Mouse (Mus musculus) neural tube, embryonic 15.5 days (tissue): ENCODE results near the gene Rreb1. TPM values are rescaled to one million over a fixed set of nuclear protein-coding genes. Genes with fewer than 3 reads are reported as not detected.
A peak's percentile ranks its signal among the peaks of the same experiment; 100 is the strongest.

Source experiments
- ATAC-seq: fragments of 200-750 bp; cut with Nextera tagmentation; 2 replicates; pipeline ENCODE4 v1.8.0; 2017; ENCODE audit warnings: mild to moderate bottlenecking, moderate TSS enrichment, moderate library complexity; ENCODE audit not compliant: low FRiP score
- H3K27ac ChIP-seq: fragments of 300-500 bp; sonication (generic); replicated peaks from 2 replicates; pipeline ENCODE4 v1.5.1; 2015; ENCODE audit warnings: mild to moderate bottlenecking, inconsistent platforms
- H3K27me3 ChIP-seq: fragments of 300-500 bp; sonication (generic); replicated peaks from 2 replicates; pipeline ENCODE4 v1.6.1; 2015; ENCODE audit warnings: inconsistent platforms
- H3K36me3 ChIP-seq: fragments of 300-500 bp; sonication (generic); 2 replicates; pipeline ENCODE4 v1.6.1; 2015; ENCODE audit warnings: inconsistent platforms
- H3K4me1 ChIP-seq: fragments of 300-500 bp; sonication (generic); 2 replicates; pipeline ENCODE4 v1.6.1; 2015; ENCODE audit warnings: inconsistent platforms
- H3K4me2 ChIP-seq: fragments of 300-500 bp; sonication (generic); 2 replicates; pipeline ENCODE4 v1.6.1; 2015; ENCODE audit warnings: inconsistent platforms, mild to moderate bottlenecking, moderate library complexity
- H3K4me3 ChIP-seq: fragments of 300-500 bp; sonication (generic); replicated peaks from 2 replicates; pipeline ENCODE4 v1.5.1; 2015; ENCODE audit warnings: mild to moderate bottlenecking, inconsistent platforms
- H3K9ac ChIP-seq: fragments of 300-500 bp; sonication (generic); replicated peaks from 2 replicates; pipeline ENCODE4 v1.6.1; 2015; ENCODE audit warnings: mild to moderate bottlenecking, inconsistent platforms
- H3K9me3 ChIP-seq: fragments of 300-500 bp; sonication (generic); replicated peaks from 2 replicates; pipeline ENCODE4 v1.6.1; 2016; ENCODE audit warnings: inconsistent platforms
- WGBS: fragments of 180-500 bp; shearing (Covaris S2); methylation state at CpG from one replicate; pipeline ENCODE4 v1.1.7; 2015; ENCODE audit warnings: mixed read lengths; 5-methylcytosine and 5-hydroxymethylcytosine counted together
- polyA plus RNA-seq: library from polyadenylated mRNA; unstranded; fragments of >200 nt; fragmentation: Nextera tagmentation; extraction: Ambion mirVana; gene quantifications from 2 replicates; pipeline ENCODE4 v1.2.1, GENCODE M21; 2015

The Rreb1 gene
- polyA plus RNA-seq, 1 experiment from 2014 or later = 3.0 TPM

- WGBS = 70% methylated on average over 17 of the region's 17 CpGs
- no peak overlapping the region for H3K27ac ChIP-seq
- H3K4me3 ChIP-seq = no peak overlapping the region
- ATAC-seq = no peak
- no peaks in the 10 kb centered on the region for H3K4me1 ChIP-seq
- no peak overlapping the region for H3K9ac ChIP-seq
- no peak overlapping the region for H3K4me2 ChIP-seq
- H3K27me3 ChIP-seq = no peaks in the 10 kb centered on the region
- H3K36me3 ChIP-seq = no peaks in the 10 kb centered on the region
- H3K9me3 ChIP-seq = no peaks in the 10 kb centered on the region
Observed at GRCm38 (mm10) chr13:37941950-37942886, 164.0 kb downstream of the Rreb1 start.

GRCm38 (mm10) chr13:37942887-37943331 lies 164.7 kb downstream of the Rreb1 start:
- Histone ChIP-seq H3K4me2 (no peak overlapping the region), H3K36me3 (no peaks in the 10 kb centered on the region), H3K27ac (no peak overlapping the region), H3K4me3 (no peak overlapping the region), H3K9ac (no peak overlapping the region), H3K9me3 (no peaks in the 10 kb centered on the region), H3K27me3 (no peaks in the 10 kb centered on the region), H3K4me1 (no peaks in the 10 kb centered on the region)
- 66% methylated on average over 4 of the region's 4 CpGs for WGBS
- no peak for ATAC-seq

DNA sequence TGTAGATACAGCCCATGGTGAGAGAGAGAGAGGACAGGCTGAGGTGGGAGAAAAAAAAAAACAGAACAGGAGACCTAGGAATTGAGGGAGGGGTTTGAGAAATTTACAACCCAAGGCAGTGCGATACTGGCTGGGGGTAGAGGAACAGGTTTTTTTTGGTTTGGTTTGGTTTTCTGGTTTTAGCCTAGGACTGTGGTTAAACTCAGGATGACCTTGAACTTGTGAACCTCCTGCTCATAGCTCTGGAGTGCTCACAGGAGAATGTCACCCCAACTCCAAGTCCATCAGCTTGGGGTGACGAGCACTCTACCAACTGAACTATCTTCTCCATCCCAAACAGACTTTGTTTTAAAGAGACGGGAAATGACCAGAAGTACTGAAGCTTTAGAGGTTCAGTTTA lies 165.3 kb downstream of the Rreb1 start:
- H3K4me2 ChIP-seq = no peak overlapping the region
- no peak overlapping the region for H3K4me3 ChIP-seq
- no peak for ATAC-seq
- no peaks in the 10 kb centered on the region for H3K27me3 ChIP-seq
- H3K36me3 ChIP-seq = no peaks in the 10 kb centered on the region
- H3K4me1 ChIP-seq = no peaks in the 10 kb centered on the region
- no peaks in the 10 kb centered on the region for H3K9me3 ChIP-seq
- H3K27ac ChIP-seq = no peak overlapping the region
- no peak overlapping the region for H3K9ac ChIP-seq
- 91% methylated on average over 3 of the region's 3 CpGs for WGBS

- Histone ChIP-seq H3K4me2 (no peak overlapping the region), H3K9ac (no peak overlapping the region), H3K4me3 (no peak overlapping the region), H3K9me3 (no peaks in the 10 kb centered on the region), H3K36me3 (no peaks in the 10 kb centered on the region), H3K27ac (no peak overlapping the region), H3K27me3 (no peaks in the 10 kb centered on the region), H3K4me1 (no peaks in the 10 kb centered on the region)
- no peak for ATAC-seq
- WGBS = 65% methylated on average over 1 of the region's 1 CpGs
Observed at GRCm38 (mm10) chr13:37944306-37944705, 166.1 kb downstream of the Rreb1 start.

DNA sequence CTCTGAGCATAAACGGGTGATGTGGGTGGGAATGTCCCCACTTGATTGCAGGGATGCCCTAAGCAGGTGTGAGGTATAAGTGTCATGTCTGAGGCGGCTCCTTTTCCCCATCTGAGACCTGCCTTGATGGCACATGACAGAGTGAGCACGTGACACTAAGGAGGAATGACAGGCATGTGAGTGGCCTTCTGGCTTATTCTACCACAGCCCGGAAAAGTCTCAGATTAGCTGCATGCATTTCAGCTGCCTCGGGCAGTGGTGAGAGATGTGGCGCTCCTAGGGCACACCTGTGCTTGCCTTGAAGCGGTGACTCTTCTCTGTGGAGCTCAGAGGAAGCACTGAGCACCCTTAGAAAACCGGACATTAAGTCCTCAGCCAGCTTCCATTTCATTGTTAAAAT lies 167.2 kb downstream of the Rreb1 start:
- Histone ChIP-seq H3K4me1 (no peaks in the 10 kb centered on the region), H3K27me3 (no peaks in the 10 kb centered on the region), H3K4me2 (no peak overlapping the region), H3K27ac (no peak overlapping the region), H3K4me3 (no peak overlapping the region), H3K9me3 (no peaks in the 10 kb centered on the region), H3K9ac (no peak overlapping the region), H3K36me3 (no peaks in the 10 kb centered on the region)
- no peak for ATAC-seq
- 89% methylated on average over 8 of the region's 8 CpGs for WGBS

- H3K4me3 ChIP-seq = no peak overlapping the region
- no peaks in the 10 kb centered on the region for H3K36me3 ChIP-seq
- no peaks in the 10 kb centered on the region for H3K9me3 ChIP-seq
- H3K4me2 ChIP-seq = no peak overlapping the region
- whole genome bisulfite sequencing = 28% methylated on average over 6 of the region's 6 CpGs
- H3K9ac ChIP-seq = no peak overlapping the region
- no peaks in the 10 kb centered on the region for H3K27me3 ChIP-seq
- H3K4me1 ChIP-seq = no peaks in the 10 kb centered on the region
- 0 out of 2 replicates have a peak, but pooled peaks have one; percentile 36 for ATAC-seq
- H3K27ac ChIP-seq = no peak overlapping the region
Observed at GRCm38 (mm10) chr13:37946734-37947133, 168.5 kb downstream of the Rreb1 start.

DNA sequence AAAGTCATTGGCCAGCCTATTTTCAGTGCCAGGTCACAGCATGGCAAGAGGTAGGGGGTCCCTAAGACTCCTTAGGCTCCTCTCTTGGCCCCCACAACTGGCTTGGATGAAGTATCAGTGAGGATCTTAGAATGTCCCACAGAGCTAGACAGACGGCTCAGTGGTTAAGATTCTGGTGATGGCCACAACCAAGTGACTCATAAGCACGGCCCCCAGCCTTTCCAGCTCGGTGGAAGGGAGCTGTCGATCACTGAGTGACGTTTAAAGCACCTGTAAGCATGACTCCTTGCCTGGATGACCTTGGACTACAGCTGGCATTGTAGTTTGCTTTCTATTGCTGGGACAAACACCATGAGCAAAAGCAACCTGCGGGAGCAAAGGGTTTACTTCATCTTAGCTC lies 174.8 kb downstream of the Rreb1 start:
- Histone ChIP-seq H3K4me3 (no peak overlapping the region), H3K9me3 (no peaks in the 10 kb centered on the region), H3K27ac (no peak overlapping the region), H3K27me3 (no peaks in the 10 kb centered on the region), H3K4me2 (no peak overlapping the region), H3K36me3 (no peaks in the 10 kb centered on the region), H3K4me1 (no peaks in the 10 kb centered on the region), H3K9ac (no peak overlapping the region)
- WGBS = 90% methylated on average over 6 of the region's 6 CpGs
- no peak for ATAC-seq

GRCm38 (mm10) chr13:37954318-37954717 lies 176.1 kb downstream of the Rreb1 start:
- no peaks in the 10 kb centered on the region for H3K9me3 ChIP-seq
- H3K27ac ChIP-seq = no peak overlapping the region
- H3K4me1 ChIP-seq = no peaks in the 10 kb centered on the region
- WGBS = 87% methylated on average over 1 of the region's 1 CpGs
- H3K9ac ChIP-seq = no peak overlapping the region
- H3K36me3 ChIP-seq = no peaks in the 10 kb centered on the region
- H3K27me3 ChIP-seq = no peaks in the 10 kb centered on the region
- H3K4me2 ChIP-seq = no peak overlapping the region
- no peak overlapping the region for H3K4me3 ChIP-seq
- no peak for ATAC-seq

DNA sequence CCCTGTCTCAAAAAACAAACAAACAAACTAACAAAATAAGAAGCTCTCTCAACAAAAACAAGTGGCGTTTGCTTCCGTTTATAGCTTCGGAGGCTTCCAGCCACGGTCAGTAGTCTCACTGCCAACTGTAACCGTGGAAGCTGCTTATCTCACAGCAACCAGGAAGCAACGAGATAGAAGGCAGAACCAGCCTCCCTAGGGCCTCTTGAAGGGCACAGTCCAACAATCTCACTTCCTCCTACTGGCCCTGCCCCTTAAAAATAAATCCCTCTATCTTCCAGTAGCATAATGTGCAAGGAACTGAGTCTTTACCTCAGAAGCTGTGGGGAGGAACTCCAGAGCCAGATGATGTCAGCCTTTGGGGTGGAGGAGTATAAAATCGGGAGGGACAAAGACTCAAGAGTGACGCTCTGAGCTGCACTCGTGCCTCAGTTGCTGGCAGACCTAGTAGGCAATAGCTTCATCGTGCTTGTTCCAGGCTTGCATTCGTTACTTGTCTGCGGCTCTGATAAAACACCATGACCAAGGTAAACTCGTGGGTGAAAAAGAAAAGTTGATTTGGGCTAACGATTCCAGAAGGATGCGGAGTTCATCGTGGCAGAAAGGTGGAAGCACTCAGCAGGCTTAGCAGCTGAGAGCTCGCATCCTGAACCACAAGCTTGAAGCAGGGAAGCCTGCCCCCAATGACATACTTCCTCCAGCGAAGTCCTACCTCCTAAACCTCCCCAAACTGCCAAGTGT lies 180.5 kb downstream of the Rreb1 start:
- Histone ChIP-seq H3K27ac (no peak overlapping the region), H3K4me3 (no peak overlapping the region), H3K36me3 (no peaks in the 10 kb centered on the region), H3K4me1 (peaks cover 4% of the 10 kb centered on the region; the same call in 1 of the 2 replicates), H3K4me2 (no peak overlapping the region), H3K9ac (no peak overlapping the region), H3K9me3 (no peaks in the 10 kb centered on the region), H3K27me3 (no peaks in the 10 kb centered on the region)
- 90% methylated on average over 18 of the region's 18 CpGs for WGBS
- no peak for ATAC-seq

DNA sequence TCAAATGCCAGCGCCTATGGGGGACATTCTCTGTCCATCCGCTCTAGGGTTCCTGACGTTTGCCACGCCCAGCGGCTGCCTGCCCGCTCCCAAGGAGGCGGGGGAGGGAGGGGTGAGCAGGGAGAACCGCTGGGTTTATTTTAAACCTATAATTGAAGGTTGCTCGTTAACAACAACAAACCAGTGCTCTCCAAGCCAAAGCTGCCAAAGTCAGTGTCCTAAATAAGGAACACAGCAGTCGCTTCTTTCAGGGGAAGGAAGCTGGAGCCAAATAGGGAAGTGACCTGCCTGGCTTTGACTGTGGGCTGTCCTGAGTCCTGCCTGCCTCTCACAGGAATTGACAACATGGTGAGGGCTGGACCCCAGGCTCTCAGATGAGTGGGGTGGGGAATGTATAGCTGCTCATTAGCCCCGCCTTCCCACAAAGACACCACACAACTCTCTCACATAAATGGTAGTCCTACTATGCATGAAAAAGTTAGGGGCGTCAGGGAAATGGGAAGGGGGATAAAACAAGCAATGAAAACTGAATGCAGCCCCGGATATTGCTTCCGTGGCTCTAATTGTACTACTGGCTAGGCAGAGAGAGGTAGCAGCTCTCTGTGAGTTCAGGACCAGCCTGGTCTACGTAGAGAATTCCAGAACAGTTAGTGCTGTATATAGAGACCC lies 181.2 kb downstream of the Rreb1 start:
- 0 out of 2 replicates have a peak, but pooled peaks cover 4% of the 10 kb centered on the region for H3K27me3 ChIP-seq
- 85% methylated on average over 15 of the region's 15 CpGs for WGBS
- H3K9ac ChIP-seq = no peak overlapping the region
- H3K4me3 ChIP-seq = no peak overlapping the region
- no peaks in the 10 kb centered on the region for H3K9me3 ChIP-seq
- peaks cover 11% of the 10 kb centered on the region; the same call in 1 of the 2 replicates for H3K4me1 ChIP-seq
- H3K27ac ChIP-seq = no peak overlapping the region
- no peaks in the 10 kb centered on the region for H3K36me3 ChIP-seq
- H3K4me2 ChIP-seq = no peak overlapping the region
- ATAC-seq = no peak

DNA sequence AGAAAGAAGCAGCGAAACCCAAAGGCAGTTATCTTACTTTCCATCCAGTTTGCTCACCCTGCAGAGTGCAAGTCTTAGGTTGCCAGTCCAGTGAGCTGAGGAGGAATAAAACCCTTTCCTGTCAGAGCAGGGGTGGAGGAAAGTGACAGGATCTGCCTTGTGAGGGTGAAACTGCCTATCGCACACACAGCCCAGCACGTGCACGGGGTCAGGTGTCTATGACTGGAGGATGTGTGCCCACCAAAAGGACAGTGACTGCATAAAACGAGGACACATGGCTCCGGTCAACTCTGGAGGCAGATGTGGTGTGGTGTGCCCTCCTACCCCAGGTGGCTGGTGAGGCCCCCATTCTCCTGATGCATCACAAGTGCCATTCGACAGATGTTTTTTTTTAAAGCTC lies 181.7 kb downstream of the Rreb1 start:
- H3K27ac ChIP-seq = no peak overlapping the region
- H3K27me3 ChIP-seq = 0 out of 2 replicates have a peak, but pooled peaks cover 4% of the 10 kb centered on the region
- H3K4me1 ChIP-seq = peaks cover 11% of the 10 kb centered on the region; the same call in 1 of the 2 replicates
- H3K9me3 ChIP-seq = no peaks in the 10 kb centered on the region
- H3K36me3 ChIP-seq = no peaks in the 10 kb centered on the region
- H3K4me3 ChIP-seq = no peak overlapping the region
- H3K9ac ChIP-seq = no peak overlapping the region
- 91% methylated on average over 7 of the region's 7 CpGs for WGBS
- no peak for ATAC-seq
- no peak overlapping the region for H3K4me2 ChIP-seq
